Mouse (Mus musculus) forebrain, embryonic 11.5 days (tissue): ENCODE measurements around the gene Ppargc1a. TPM values are rescaled to one million over a fixed set of nuclear protein-coding genes. Genes with fewer than 3 reads are reported as not detected.

Experiments
- ATAC-seq: fragments of 200-750 bp; cut with Nextera tagmentation; replicated peaks from 2 replicates; pipeline ENCODE4 v1.8.0; 2017; ENCODE audit warnings: moderate TSS enrichment; ENCODE audit not compliant: low FRiP score
- DNase-seq: peaks from one replicate; pipeline ENCODE4 v3.0.0-alpha.2; 2017; ENCODE audit warnings: low spot score
- H3K27ac ChIP-seq: fragments of 300-500 bp; sonication (generic); 2 replicates; pipeline ENCODE4 v1.5.1; 2014; ENCODE audit warnings: low read depth, low read length
- H3K27me3 ChIP-seq: fragments of 300-500 bp; sonication (generic); 2 replicates; pipeline ENCODE4 v1.6.1; 2014; ENCODE audit warnings: mild to moderate bottlenecking, low read length, mixed read lengths; ENCODE audit not compliant: control insufficient read depth, insufficient read depth
- H3K36me3 ChIP-seq: fragments of 300-500 bp; sonication (generic); 2 replicates; pipeline ENCODE4 v1.6.1; 2014; ENCODE audit warnings: mild to moderate bottlenecking, low read length, moderate library complexity, mixed read lengths; ENCODE audit not compliant: control insufficient read depth, insufficient read depth
- H3K4me1 ChIP-seq: fragments of 300-500 bp; sonication (generic); replicated peaks from 2 replicates; pipeline ENCODE4 v1.6.1; 2014; ENCODE audit warnings: low read length, mixed read lengths; ENCODE audit not compliant: control insufficient read depth, insufficient read depth
- H3K4me2 ChIP-seq: fragments of 300-500 bp; sonication (generic); 2 replicates; pipeline ENCODE4 v1.6.1; 2014; ENCODE audit warnings: low read depth, mild to moderate bottlenecking, low read length, moderate library complexity, mixed read lengths; ENCODE audit not compliant: severe bottlenecking
- H3K4me3 ChIP-seq: fragments of 300-500 bp; sonication (generic); 2 replicates; pipeline ENCODE4 v1.5.1; 2014; ENCODE audit warnings: low read depth, low read length
- H3K9ac ChIP-seq: fragments of 300-500 bp; sonication (generic); 2 replicates; pipeline ENCODE4 v1.6.1; 2014; ENCODE audit warnings: low read length
- H3K9me3 ChIP-seq: fragments of 300-500 bp; sonication (generic); 2 replicates; pipeline ENCODE4 v1.6.1; 2016; ENCODE audit warnings: low read length, mixed read lengths; ENCODE audit not compliant: control insufficient read depth
- WGBS: fragments of 180-500 bp; shearing (Covaris S2); extraction: QIAGEN DNeasy Blood & Tissue Kit; methylation state at CpG from one replicate; pipeline ENCODE4 v1.1.7; 2014; 5-methylcytosine and 5-hydroxymethylcytosine counted together
- polyA plus RNA-seq: library from polyadenylated mRNA; unstranded; fragments of >200 nt; fragmentation: Nextera tagmentation; extraction: Ambion mirVana; gene quantifications from 2 replicates; pipeline ENCODE4 v1.2.1, GENCODE M21; 2014

Ppargc1a gene
- polyA plus RNA-seq, 1 experiment from 2014 or later, result 4.3 TPM

DNA sequence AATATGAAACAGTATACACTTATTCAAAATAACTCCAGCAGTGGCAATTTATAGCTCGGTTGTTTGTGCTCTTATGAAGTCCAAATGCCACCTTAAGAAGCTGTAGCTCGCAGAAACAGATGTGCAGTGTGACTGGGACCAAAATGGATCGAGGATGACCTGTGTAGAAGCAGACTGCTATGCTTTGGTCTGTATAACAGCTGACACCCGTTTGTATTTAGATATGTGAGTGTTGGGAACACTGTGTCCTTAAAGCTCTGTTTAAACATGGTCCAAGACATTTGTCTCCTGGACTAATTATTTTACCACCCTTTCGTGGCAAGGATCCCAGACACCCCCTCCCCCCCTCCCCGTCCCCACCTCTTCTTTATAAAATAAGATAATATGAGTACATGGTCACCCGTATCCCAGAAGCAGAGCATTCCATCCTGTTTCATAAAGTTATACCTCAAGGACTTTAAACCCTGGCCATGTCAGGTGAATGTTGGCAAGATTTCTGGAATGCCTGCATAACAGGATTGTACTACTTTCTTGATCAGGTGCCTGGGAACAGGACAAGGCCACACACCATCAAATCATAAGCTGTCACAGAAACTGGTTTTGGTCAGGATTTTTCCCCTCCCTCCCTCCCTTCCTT lies 30.4 kb downstream of the Ppargc1a start:
- no peaks in the 10 kb centered on the region for H3K4me1 ChIP-seq
- H3K27me3 ChIP-seq, result no peaks in the 10 kb centered on the region
- no peak overlapping the region for H3K27ac ChIP-seq
- no peak for ATAC-seq
- H3K9me3 ChIP-seq, result no peaks in the 10 kb centered on the region
- no peaks in the 10 kb centered on the region for H3K36me3 ChIP-seq
- H3K4me2 ChIP-seq, result no peak overlapping the region
- no peak for DNase-seq
- H3K9ac ChIP-seq, result no peak overlapping the region
- no peak overlapping the region for H3K4me3 ChIP-seq
- WGBS, result 84% methylated on average over 7 of the region's 7 CpGs

DNA sequence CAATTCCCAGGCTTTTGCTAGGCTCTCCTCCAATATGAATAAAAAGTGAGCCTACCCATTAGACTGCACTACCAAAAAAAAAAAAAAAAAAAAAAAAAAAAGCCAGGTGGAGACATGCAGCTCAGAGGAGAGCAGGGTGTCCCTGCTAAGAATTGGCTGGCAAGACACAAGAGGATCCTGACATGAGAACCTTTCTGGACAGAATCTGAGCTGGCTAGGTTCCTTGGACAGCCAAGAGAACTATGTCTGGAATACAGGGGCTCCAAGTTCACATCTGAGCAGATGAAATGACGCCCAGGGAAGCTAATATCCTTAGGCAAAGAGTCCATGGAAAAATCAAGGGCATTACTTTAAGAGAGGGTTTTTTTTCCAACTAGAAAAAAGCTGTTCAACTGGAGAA lies 33.1 kb downstream of the Ppargc1a start:
- no peak overlapping the region for H3K9ac ChIP-seq
- WGBS, result 84% methylated on average over 1 of the region's 1 CpGs
- H3K4me1 ChIP-seq, result no peaks in the 10 kb centered on the region
- H3K36me3 ChIP-seq, result no peaks in the 10 kb centered on the region
- H3K4me3 ChIP-seq, result no peak overlapping the region
- H3K9me3 ChIP-seq, result no peaks in the 10 kb centered on the region
- no peaks in the 10 kb centered on the region for H3K27me3 ChIP-seq
- no peak overlapping the region for H3K4me2 ChIP-seq
- no peak for ATAC-seq
- DNase-seq, result no peak
- H3K27ac ChIP-seq, result no peak overlapping the region

DNA sequence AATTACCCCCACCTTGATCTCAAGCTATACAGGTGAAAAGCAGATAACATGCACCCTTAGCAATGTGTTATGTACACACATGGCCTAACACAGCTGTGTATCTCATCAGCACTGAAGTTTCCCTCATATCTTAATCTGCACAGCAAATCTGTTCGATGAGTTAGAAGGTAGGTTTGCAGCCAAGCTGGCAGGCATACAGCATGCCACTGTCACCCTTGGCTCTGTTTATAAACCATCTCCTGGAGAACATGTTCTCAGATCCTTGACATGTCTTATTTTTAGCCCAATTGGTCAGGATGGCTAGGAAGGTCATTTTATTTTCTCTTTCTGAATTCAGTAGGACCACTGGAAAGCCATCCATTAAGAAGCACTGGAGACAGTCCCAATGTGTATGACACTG lies 36.2 kb downstream of the Ppargc1a start:
- Histone ChIP-seq H3K9ac (no peak overlapping the region), H3K9me3 (no peaks in the 10 kb centered on the region), H3K36me3 (no peaks in the 10 kb centered on the region), H3K4me1 (no peaks in the 10 kb centered on the region), H3K4me3 (no peak overlapping the region), H3K27me3 (no peaks in the 10 kb centered on the region), H3K4me2 (no peak overlapping the region), H3K27ac (no peak overlapping the region)
- ATAC-seq (no peak), DNase-seq (no peak)
- 95% methylated on average over 1 of the region's 1 CpGs for WGBS

DNA sequence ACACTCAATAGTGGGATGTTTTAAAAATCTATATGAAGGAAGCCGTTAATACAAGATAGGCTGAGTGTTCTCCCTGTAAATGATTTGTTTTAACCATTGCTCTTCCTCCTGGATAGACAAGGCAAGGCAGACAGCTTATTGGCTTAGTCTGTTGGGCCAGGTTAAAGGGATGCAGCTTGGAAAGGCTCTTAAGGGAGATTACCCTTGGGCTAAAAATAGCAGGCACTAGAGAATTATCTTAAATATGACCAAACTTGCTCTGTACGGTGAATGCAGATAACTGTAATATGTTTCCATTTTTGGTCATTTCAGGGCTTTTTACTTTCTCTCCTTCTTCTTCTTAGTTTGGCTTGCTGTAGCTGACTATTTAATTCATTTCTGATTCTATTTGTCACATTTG lies 38.1 kb downstream of the Ppargc1a start:
- 82% methylated on average over 2 of the region's 2 CpGs for WGBS

DNA sequence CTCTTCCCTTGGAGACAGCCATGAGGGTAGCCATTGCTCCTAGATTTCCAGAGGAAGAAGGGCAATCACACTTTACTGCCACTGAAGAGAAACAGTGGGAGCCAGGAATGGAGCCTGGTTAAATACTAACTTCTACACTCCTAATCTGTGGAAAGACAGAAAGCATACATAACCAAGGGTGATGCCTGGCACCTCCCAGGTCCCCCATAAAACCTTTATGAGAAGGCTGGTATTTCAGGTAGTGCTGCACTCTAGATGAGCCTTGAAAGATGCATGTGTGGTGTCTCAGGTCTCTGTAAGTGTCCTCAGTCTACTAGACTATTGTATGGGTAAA lies 39.4 kb downstream of the Ppargc1a start:
- Histone ChIP-seq H3K4me2 (no peak overlapping the region), H3K36me3 (no peaks in the 10 kb centered on the region), H3K27me3 (no peaks in the 10 kb centered on the region), H3K9ac (no peak overlapping the region), H3K27ac (no peak overlapping the region), H3K4me1 (no peaks in the 10 kb centered on the region), H3K4me3 (no peak overlapping the region), H3K9me3 (no peaks in the 10 kb centered on the region)
- ATAC-seq (no peak), DNase-seq (no peak)

More for the DNA sequence above, 38.1 kb downstream of the Ppargc1a start:
- H3K4me3 ChIP-seq, result no peak overlapping the region
- no peak for DNase-seq
- no peak overlapping the region for H3K4me2 ChIP-seq
- H3K36me3 ChIP-seq, result no peaks in the 10 kb centered on the region
- no peak overlapping the region for H3K27ac ChIP-seq
- H3K9ac ChIP-seq, result no peak overlapping the region
- H3K9me3 ChIP-seq, result no peaks in the 10 kb centered on the region
- no peaks in the 10 kb centered on the region for H3K4me1 ChIP-seq
- no peaks in the 10 kb centered on the region for H3K27me3 ChIP-seq
- no peak for ATAC-seq

DNA sequence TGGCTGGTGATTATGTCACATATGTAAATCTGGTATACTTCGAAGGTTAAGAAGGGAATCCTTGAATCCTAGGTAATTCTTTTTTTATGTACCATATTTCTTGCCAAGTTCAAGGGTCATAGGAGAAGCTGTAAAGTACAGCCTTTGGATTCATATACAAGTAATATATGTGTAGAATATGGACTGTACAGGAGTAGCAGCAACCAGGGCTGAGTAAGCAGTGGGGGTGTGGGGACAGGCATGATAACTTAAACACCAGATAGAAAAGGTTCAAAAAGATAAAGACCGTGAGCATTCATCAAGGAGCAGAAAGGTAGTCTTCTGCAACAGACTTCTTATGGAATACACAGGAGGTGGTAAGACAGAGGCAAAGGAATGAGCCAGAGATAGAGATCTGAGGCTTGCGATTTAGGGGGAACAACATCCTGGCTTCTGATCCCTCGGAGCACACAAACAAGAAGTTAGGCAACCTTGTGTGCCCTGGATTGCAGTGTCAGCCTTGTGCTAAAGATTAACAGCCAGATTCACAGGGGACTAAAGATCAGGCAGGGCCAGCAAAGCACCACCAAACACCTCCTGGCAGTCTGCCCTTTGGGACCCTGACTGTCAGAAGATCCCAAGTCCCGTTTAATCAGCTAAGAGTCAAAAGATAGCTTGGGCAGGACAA lies 39.9 kb downstream of the Ppargc1a start:
- no peaks in the 10 kb centered on the region for H3K27me3 ChIP-seq
- H3K4me2 ChIP-seq, result no peak overlapping the region
- no peak for ATAC-seq
- H3K4me1 ChIP-seq, result no peaks in the 10 kb centered on the region
- no peak for DNase-seq
- no peaks in the 10 kb centered on the region for H3K36me3 ChIP-seq
- H3K9me3 ChIP-seq, result no peaks in the 10 kb centered on the region
- WGBS, result 84% methylated on average over 5 of the region's 5 CpGs
- H3K4me3 ChIP-seq, result no peak overlapping the region
- H3K27ac ChIP-seq, result no peak overlapping the region
- H3K9ac ChIP-seq, result no peak overlapping the region

DNA sequence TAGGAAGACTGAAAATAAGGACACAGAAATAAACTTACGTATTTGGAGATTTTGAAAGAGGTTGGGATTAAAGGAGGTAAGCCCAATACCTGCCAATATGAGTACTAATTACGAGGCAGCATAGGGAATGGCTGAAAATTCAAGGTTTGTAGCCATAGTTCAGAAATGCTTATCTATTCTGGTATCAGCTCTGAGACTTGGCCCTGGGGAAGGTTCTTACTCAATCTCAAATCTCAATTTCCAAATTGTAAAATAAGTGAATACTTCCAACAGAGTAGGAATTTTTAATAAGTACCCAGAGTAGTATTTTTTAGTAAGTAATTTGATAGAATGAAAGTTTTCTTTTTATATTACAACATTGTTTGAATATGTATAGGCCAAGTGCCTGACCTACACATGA lies 41.7 kb downstream of the Ppargc1a start:
- H3K4me2 ChIP-seq, result no peak overlapping the region
- ATAC-seq, result no peak
- H3K4me3 ChIP-seq, result no peak overlapping the region
- H3K9ac ChIP-seq, result no peak overlapping the region
- 90% methylated on average over 2 of the region's 2 CpGs for WGBS
- no peaks in the 10 kb centered on the region for H3K27me3 ChIP-seq
- no peak overlapping the region for H3K27ac ChIP-seq
- H3K36me3 ChIP-seq, result no peaks in the 10 kb centered on the region
- no peaks in the 10 kb centered on the region for H3K4me1 ChIP-seq
- DNase-seq, result no peak
- no peaks in the 10 kb centered on the region for H3K9me3 ChIP-seq

DNA sequence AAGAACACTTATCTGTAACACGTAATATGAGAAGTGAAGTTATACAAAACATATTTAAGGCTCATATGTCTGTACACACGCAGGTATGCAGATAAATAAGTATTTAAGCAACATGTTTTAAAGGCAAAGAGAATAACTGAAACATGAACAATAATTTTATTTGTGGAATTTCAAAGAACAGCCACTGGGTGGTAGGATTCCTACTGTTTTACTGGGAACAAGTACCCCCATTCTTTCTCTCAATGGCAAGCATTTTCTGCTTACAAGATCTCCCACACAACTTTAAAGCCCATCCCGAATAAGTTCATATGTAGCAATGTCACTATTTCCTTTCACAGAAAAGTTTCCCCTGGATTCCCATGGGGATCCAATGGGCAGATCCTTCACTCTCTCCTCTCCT lies 46.7 kb downstream of the Ppargc1a start:
- no peaks in the 10 kb centered on the region for H3K27me3 ChIP-seq
- H3K9ac ChIP-seq, result no peak overlapping the region
- H3K4me1 ChIP-seq, result no peaks in the 10 kb centered on the region
- H3K4me3 ChIP-seq, result no peak overlapping the region
- no peaks in the 10 kb centered on the region for H3K9me3 ChIP-seq
- no peaks in the 10 kb centered on the region for H3K36me3 ChIP-seq
- no peak overlapping the region for H3K4me2 ChIP-seq
- no peak overlapping the region for H3K27ac ChIP-seq
- DNase-seq (no peak), ATAC-seq (no peak)
- 90% methylated on average over 3 of the region's 3 CpGs for WGBS
